Mouse (Mus musculus): Measurements from ENCODE around the gene Padi3.

GRCm38 (mm10) chr4:140789983-140790382 lies 20.5 kb downstream of the Padi3 start:
- no peak for TF ChIP-seq POLR2A (IDR thresholded peaks at IDR 0.05; ENCODE audit: low read depth, low read length)
- TF ChIP-seq CTCF (IDR thresholded peaks at IDR 0.05; ENCODE audit: extremely low read depth, insufficient read depth, insufficient read length, insufficient replicate concordance) = no peak

Data from spleen, adult 2 months (tissue).